Mouse (Mus musculus) lung, postnatal 0 days (tissue): ENCODE data around the gene Jade2.

Experiments used
- CTCF ChIP-seq: IDR thresholded peaks from 2 replicates; pipeline ENCODE4 v1.5.1; 2016; ENCODE audit warnings: antibody characterized with exemption, mild to moderate bottlenecking
- EP300 ChIP-seq: IDR thresholded peaks from 2 replicates; pipeline ENCODE4 v1.6.1; 2016; ENCODE audit warnings: antibody characterized with exemption, mild to moderate bottlenecking, control low read depth

DNA sequence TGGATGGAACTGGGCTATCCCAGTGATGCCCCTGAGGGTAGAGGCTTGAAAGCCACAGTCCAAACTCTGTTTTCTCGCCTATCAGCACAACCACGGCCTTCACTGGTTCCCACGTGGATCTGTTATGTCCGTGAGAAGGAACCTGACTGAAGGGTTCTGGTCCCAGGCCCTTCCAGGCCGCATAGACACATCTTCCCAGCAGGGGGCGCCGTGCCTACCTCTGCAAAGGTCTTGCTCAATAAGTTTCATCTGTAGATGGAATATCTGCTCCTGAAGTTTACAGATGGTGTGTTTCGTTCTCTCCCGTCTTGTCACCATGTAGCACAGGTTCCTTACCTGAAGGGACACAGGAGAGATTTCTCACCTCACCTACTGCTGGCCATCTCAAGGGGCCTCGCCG lies 36.6 kb downstream of the Jade2 start:
- TF ChIP-seq CTCF: peak; percentile 93
- TF ChIP-seq EP300: no peak
